Mouse (Mus musculus): ENCODE results near the gene Clpb. TPM values are rescaled to one million over a fixed set of nuclear protein-coding genes. Genes with fewer than 3 reads are reported as not detected.

Clpb gene
- polyA plus RNA-seq, 1 experiment from 2014 or later: 54.8 TPM

GRCm38 (mm10) chr7:101700296-101700695 lies 36.9 kb downstream of the Clpb start:
- H3K4me2 ChIP-seq: no peak overlapping the region
- no peak overlapping the region for H3K27ac ChIP-seq
- no peak overlapping the region for H3K4me3 ChIP-seq
- 63% methylated on average over 3 of the region's 3 CpGs for WGBS
- H3K27me3 ChIP-seq: no peaks in the 10 kb centered on the region
- no peak overlapping the region for H3K9ac ChIP-seq
- H3K4me1 ChIP-seq: peaks cover 2% of the 10 kb centered on the region; the same call in 1 of the 2 replicates
- no peaks in the 10 kb centered on the region for H3K36me3 ChIP-seq
- ATAC-seq (ENCODE audit: insufficient number of reproducible peaks, low FRiP score, low TSS enrichment, low read depth): no peak
- no peaks in the 10 kb centered on the region for H3K9me3 ChIP-seq

DNA sequence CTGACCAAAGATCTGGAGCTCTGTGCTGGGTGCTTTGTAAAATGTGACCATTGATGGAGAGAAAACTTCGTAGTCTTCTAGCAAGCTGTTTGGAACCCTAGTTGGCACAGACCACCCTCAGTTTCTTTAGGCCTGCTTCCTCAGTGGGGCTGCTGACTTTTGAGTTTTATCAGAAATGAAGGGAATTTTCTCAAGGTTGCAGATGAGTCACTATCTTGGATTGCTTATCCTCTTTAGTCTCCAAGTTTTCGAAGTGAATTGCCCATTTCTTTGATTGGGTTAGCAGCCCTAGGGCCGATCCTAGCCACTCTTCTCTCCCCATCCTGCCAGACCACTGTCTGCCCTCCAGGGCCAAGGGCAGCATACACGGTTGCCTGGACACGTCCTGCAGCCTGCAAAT lies 39.3 kb downstream of the Clpb start:
- Histone ChIP-seq H3K4me1 (no peaks in the 10 kb centered on the region), H3K9ac (no peak overlapping the region), H3K4me2 (no peak overlapping the region), H3K9me3 (no peaks in the 10 kb centered on the region), H3K27me3 (no peaks in the 10 kb centered on the region), H3K27ac (no peak overlapping the region), H3K4me3 (no peak overlapping the region), H3K36me3 (no peaks in the 10 kb centered on the region)
- no peak for ATAC-seq (ENCODE audit: insufficient number of reproducible peaks, low FRiP score, low TSS enrichment, low read depth)
- 61% methylated on average over 5 of the region's 5 CpGs for WGBS

DNA sequence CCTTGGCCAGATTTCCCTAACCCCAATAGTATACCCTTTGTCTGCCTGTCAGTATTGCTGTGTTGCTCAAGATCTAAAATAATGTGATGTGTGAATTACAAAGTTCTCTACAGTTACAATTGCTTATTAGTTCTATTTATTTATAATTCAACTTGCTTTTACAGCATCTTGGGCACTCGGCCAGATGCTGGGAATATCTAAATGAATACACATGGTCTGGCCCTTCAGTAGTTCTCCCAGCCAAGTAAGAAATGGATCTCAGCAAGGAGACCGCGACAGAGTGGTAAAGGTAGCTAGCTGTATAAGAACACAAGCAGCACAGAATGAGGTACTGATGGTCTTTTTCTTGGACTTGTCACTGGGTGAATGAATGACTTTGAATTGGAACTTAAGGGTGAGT lies 46.2 kb downstream of the Clpb start:
- no peak overlapping the region for H3K9ac ChIP-seq
- no peak overlapping the region for H3K4me3 ChIP-seq
- H3K27me3 ChIP-seq: no peaks in the 10 kb centered on the region
- no peak for ATAC-seq (ENCODE audit: insufficient number of reproducible peaks, low FRiP score, low TSS enrichment, low read depth)
- WGBS: 79% methylated on average over 3 of the region's 3 CpGs
- H3K9me3 ChIP-seq: no peaks in the 10 kb centered on the region
- H3K4me2 ChIP-seq: no peak overlapping the region
- H3K36me3 ChIP-seq: no peaks in the 10 kb centered on the region
- H3K27ac ChIP-seq: no peak overlapping the region
- no peaks in the 10 kb centered on the region for H3K4me1 ChIP-seq

GRCm38 (mm10) chr7:101710236-101710635 lies 46.8 kb downstream of the Clpb start:
- no peaks in the 10 kb centered on the region for H3K4me1 ChIP-seq
- H3K27me3 ChIP-seq: no peaks in the 10 kb centered on the region
- ATAC-seq (ENCODE audit: insufficient number of reproducible peaks, low FRiP score, low TSS enrichment, low read depth): no peak
- no peak overlapping the region for H3K4me3 ChIP-seq
- 93% methylated on average over 5 of the region's 5 CpGs for whole genome bisulfite sequencing
- H3K36me3 ChIP-seq: no peaks in the 10 kb centered on the region
- H3K27ac ChIP-seq: no peak overlapping the region
- H3K4me2 ChIP-seq: no peak overlapping the region
- no peaks in the 10 kb centered on the region for H3K9me3 ChIP-seq
- H3K9ac ChIP-seq: no peak overlapping the region

DNA sequence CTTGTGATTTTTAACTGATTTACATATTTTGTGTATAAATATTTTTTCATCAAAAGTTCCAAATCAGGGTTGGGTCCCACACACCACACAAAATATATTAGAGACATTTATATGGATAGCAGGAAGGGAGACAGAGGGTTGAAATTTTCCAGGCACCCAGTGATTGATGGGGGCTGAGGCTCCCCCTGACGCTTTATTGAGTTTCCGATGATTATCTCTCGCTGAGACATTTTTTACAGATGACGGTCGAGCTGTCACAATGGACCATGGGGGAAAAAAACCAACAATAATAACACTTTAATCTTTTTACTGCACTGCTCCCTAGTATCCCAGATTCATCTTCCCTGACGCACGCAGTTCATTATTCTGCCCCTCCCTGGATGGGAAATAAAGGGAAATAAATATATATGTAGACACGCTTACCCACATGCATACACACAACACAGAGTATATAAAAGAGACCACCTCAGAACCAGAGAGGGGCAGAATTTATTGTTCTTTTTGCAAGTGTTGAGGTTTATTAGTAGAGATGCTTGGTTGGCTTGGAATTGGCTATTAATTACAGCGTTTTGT lies 50.5 kb downstream of the Clpb start:
- Histone ChIP-seq H3K36me3 (no peaks in the 10 kb centered on the region), H3K4me2 (no peak overlapping the region), H3K9ac (no peak overlapping the region), H3K9me3 (no peaks in the 10 kb centered on the region), H3K27ac (no peak overlapping the region), H3K27me3 (no peaks in the 10 kb centered on the region), H3K4me3 (no peak overlapping the region), H3K4me1 (no peaks in the 10 kb centered on the region)
- no peak for ATAC-seq (ENCODE audit: insufficient number of reproducible peaks, low FRiP score, low TSS enrichment, low read depth)
- 74% methylated on average over 9 of the region's 9 CpGs for WGBS

- H3K27ac ChIP-seq: no peak overlapping the region
- no peak overlapping the region for H3K9ac ChIP-seq
- ATAC-seq (ENCODE audit: insufficient number of reproducible peaks, low FRiP score, low TSS enrichment, low read depth): no peak
- no peaks in the 10 kb centered on the region for H3K4me1 ChIP-seq
- H3K9me3 ChIP-seq: no peaks in the 10 kb centered on the region
- 78% methylated on average over 5 of the region's 5 CpGs for WGBS
- H3K4me3 ChIP-seq: no peak overlapping the region
- no peak overlapping the region for H3K4me2 ChIP-seq
- no peaks in the 10 kb centered on the region for H3K27me3 ChIP-seq
- H3K36me3 ChIP-seq: no peaks in the 10 kb centered on the region
These were observed 51.7 kb downstream of the Clpb start for GRCm38 (mm10) chr7:101715041-101715551.

DNA sequence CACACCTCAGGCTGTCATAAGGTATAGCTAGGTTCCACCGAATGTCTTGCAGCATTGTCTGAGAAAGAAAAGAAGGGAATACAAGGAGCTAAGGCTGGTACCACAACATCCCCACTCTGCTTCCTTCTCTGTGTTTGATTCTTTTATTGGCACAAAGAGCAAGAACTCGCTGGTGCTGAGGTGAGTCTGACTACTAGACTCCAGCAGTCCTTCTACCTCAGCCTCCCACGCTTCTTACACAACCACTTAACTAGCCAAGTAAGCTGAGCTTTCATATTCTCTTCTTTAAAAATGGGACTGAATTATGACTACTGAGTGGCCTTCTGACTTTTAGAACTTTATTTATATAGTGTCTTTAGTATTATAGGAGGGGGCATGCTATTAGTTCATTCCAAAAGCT lies 56.9 kb downstream of the Clpb start:
- no peak for ATAC-seq (ENCODE audit: insufficient number of reproducible peaks, low FRiP score, low TSS enrichment, low read depth)
- no peak overlapping the region for H3K4me3 ChIP-seq
- H3K27me3 ChIP-seq: no peaks in the 10 kb centered on the region
- H3K4me2 ChIP-seq: no peak overlapping the region
- 81% methylated on average over 3 of the region's 3 CpGs for WGBS
- no peaks in the 10 kb centered on the region for H3K9me3 ChIP-seq
- no peak overlapping the region for H3K27ac ChIP-seq
- H3K4me1 ChIP-seq: no peaks in the 10 kb centered on the region
- H3K9ac ChIP-seq: no peak overlapping the region
- no peaks in the 10 kb centered on the region for H3K36me3 ChIP-seq

DNA sequence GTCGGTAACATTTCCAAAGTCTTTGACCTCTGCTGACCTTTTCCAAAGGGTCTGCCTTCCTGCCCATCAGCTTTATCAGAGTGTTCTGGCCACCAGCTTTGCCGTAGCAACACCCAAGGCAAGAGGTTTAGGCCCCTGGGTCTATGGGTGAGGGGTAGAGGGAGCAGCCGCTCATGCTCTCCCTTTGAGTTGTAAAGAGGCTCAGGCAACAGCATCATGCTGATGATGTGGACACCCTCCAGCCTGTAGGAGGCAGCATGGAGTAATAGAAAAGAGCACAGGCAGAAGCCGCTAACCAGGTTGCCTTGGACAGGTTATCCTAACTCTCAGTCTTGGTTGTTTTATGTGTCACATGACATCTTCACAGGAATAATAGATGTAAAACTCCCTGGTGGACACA lies 61.6 kb downstream of the Clpb start:
- Histone ChIP-seq H3K4me1 (no peaks in the 10 kb centered on the region; the same call in 1 of the 2 replicates), H3K9me3 (no peaks in the 10 kb centered on the region), H3K4me2 (no peak overlapping the region), H3K27ac (no peak overlapping the region), H3K27me3 (no peaks in the 10 kb centered on the region), H3K36me3 (no peaks in the 10 kb centered on the region), H3K9ac (no peak overlapping the region), H3K4me3 (no peak overlapping the region)
- 69% methylated on average over 4 of the region's 4 CpGs for WGBS
- no peak for ATAC-seq (ENCODE audit: insufficient number of reproducible peaks, low FRiP score, low TSS enrichment, low read depth)

- H3K4me2 ChIP-seq: no peak overlapping the region
- H3K4me1 ChIP-seq: no peaks in the 10 kb centered on the region; the same call in 1 of the 2 replicates
- no peak overlapping the region for H3K27ac ChIP-seq
- no peak overlapping the region for H3K4me3 ChIP-seq
- H3K9ac ChIP-seq: no peak overlapping the region
- H3K27me3 ChIP-seq: no peaks in the 10 kb centered on the region
- 16% methylated on average over 2 of the region's 2 CpGs for WGBS
- ATAC-seq (ENCODE audit: insufficient number of reproducible peaks, low FRiP score, low TSS enrichment, low read depth): no peak
- no peaks in the 10 kb centered on the region for H3K36me3 ChIP-seq
- no peaks in the 10 kb centered on the region for H3K9me3 ChIP-seq
These were observed 63.5 kb downstream of the Clpb start for GRCm38 (mm10) chr7:101726980-101727379.

GRCm38 (mm10) chr7:101732096-101732495 lies 68.7 kb downstream of the Clpb start:
- Histone ChIP-seq H3K27ac (no peak overlapping the region), H3K4me3 (no peak overlapping the region), H3K4me1 (no peaks in the 10 kb centered on the region; the same call in 1 of the 2 replicates), H3K9ac (no peak overlapping the region), H3K27me3 (no peaks in the 10 kb centered on the region), H3K4me2 (no peak overlapping the region), H3K36me3 (no peaks in the 10 kb centered on the region), H3K9me3 (no peaks in the 10 kb centered on the region)
- no peak for ATAC-seq (ENCODE audit: insufficient number of reproducible peaks, low FRiP score, low TSS enrichment, low read depth)
- 86% methylated on average over 1 of the region's 1 CpGs for WGBS

DNA sequence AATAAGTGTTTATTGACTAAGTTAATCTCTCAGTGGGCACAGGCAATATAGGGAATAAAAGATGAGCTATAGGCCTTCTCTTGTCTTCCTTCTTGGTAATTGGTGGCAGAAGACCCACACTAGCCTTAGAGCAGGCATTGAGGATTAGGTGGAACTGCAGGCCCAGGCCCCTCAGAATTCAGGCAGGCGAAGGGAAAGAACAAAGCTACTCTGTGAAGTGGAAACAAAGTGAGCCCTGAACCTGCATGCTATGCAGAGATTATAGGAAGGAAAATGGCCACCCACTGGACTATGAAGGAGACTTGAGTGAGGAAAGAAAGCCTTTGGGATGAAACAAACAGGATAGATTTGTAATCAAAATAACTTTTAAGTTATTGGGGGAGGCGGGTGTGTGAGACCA lies 69.6 kb downstream of the Clpb start:
- Histone ChIP-seq H3K4me1 (no peaks in the 10 kb centered on the region; the same call in 1 of the 2 replicates), H3K4me2 (no peak overlapping the region), H3K36me3 (no peaks in the 10 kb centered on the region), H3K4me3 (no peak overlapping the region), H3K9ac (no peak overlapping the region), H3K9me3 (no peaks in the 10 kb centered on the region), H3K27ac (no peak overlapping the region), H3K27me3 (no peaks in the 10 kb centered on the region)
- ATAC-seq (ENCODE audit: insufficient number of reproducible peaks, low FRiP score, low TSS enrichment, low read depth): no peak
- 92% methylated on average over 2 of the region's 2 CpGs for WGBS

DNA sequence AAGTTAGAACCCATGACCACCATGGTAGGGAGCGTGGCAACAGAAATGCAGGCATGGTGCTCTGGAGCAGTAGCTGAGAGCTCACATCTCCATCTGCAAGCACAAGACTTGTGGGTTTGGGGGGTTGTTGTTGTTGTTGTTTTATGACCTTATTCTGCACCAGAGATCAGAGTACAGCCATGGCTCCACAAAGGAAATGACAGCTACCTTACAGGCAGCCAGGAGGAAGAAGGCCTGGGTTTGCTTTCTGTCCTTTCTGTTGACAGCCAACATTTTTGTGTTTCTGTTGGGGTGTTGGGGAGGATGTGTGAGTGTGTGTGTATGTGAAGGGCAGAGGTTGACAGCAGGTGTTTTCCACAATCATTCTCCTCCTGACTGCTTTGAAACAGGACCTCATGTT lies 71.9 kb downstream of the Clpb start:
- H3K9me3 ChIP-seq: no peaks in the 10 kb centered on the region
- WGBS: 97% methylated on average over 1 of the region's 1 CpGs
- H3K4me1 ChIP-seq: no peaks in the 10 kb centered on the region
- no peaks in the 10 kb centered on the region for H3K36me3 ChIP-seq
- H3K4me3 ChIP-seq: no peak overlapping the region
- H3K4me2 ChIP-seq: no peak overlapping the region
- ATAC-seq (ENCODE audit: insufficient number of reproducible peaks, low FRiP score, low TSS enrichment, low read depth): no peak
- H3K27ac ChIP-seq: no peak overlapping the region
- no peak overlapping the region for H3K9ac ChIP-seq
- H3K27me3 ChIP-seq: no peaks in the 10 kb centered on the region

DNA sequence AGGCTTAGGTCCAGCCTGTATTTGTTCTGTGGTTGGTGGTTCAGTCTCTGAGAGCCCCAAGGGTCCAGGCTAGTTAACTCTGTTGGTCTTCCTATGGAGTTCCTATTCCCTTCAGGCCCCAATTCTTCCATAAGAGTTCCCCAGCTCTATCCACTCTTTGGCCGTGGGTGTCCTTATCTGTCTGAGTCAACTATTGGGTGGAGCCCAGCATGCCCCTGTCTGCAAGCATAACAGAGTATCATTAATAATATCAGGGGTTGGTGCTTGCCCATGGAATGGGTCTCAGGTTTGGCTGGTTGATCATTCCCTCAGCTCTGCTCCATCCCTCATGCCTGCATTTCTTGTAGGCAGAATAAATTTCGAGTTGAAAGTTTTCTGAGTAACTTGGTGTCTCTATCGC lies 74.3 kb downstream of the Clpb start:
- Histone ChIP-seq H3K4me3 (no peak overlapping the region), H3K4me1 (no peaks in the 10 kb centered on the region), H3K9ac (no peak overlapping the region), H3K36me3 (no peaks in the 10 kb centered on the region), H3K4me2 (no peak overlapping the region), H3K27me3 (no peaks in the 10 kb centered on the region), H3K27ac (no peak overlapping the region), H3K9me3 (no peaks in the 10 kb centered on the region)
- 72% methylated on average over 3 of the region's 3 CpGs for WGBS
- no peak for ATAC-seq (ENCODE audit: insufficient number of reproducible peaks, low FRiP score, low TSS enrichment, low read depth)

Data from limb, embryonic 15.5 days (tissue).